Mouse (Mus musculus) ovary, adult 10 weeks (tissue): ENCODE results near the gene Fam49a. TPM values are rescaled to one million over a fixed set of nuclear protein-coding genes. Genes with fewer than 3 reads are reported as not detected.

Source experiments
- polyA plus RNA-seq: library from polyadenylated mRNA; stranded (reverse); fragments of 350-450 nt; fragmentation: Illumina TruSeq; extraction: RNeasy Lipid Tissue Mini Kit (QIAGEN cat#74804); gene quantifications from one replicate; pipeline ENCODE4 v1.2.3, GENCODE M21; 2014

Gene Fam49a
- 33.3 TPM for polyA plus RNA-seq

DNA sequence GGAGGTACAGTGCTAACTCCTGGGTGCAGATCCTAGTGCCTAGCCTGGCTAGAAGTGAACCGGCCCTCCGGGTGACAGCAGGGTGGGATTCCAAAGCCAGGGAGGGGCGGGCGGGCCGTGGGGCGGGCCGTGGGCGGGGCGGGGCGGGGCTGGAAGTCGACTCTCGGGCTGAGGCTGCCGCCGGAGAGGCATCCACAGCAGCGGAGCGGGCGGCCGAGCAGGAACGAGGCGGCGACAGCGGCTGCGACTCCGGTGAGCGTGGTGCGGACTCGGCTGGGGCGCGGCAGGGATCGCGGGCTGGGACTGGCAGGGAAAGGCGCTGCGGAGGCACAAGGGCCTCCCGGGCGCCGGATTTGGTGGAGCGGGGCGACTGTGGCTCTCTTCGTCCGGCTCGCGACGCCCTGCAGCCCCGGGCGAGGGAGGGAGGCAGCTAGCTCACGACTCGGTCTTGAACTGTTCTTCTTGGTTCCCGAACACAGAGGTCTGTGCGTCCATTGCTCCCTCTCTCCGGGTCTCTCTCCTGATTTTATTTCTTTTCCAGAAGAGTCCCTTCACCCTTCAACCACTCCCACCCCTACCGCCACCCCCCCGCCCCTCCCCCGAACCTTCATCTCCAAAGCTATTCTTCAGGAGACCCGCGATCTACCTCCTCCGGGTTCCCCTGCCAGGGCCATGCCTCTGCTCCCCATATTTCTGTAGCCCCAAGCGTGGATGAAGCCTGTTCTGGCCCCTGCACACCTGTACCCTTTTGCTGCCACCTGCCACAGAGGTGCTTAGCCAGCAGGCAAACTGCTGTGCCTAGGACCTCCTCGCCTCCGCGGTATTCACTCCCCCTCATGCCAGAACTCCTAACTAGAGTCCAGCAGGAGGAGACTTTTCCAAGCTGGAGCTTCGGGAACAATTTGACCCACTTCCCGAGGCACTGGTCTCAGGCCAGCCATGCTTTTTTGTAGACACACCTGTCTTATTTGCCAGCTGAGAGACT lies at the start of gene Fam49a:
Gene Fam49a, plus strand, starts transcription at position 153 of the 985 bp plus-strand sequence.

